Mouse (Mus musculus): ENCODE data around the gene Atf7.

Gene Atf7

DNA sequence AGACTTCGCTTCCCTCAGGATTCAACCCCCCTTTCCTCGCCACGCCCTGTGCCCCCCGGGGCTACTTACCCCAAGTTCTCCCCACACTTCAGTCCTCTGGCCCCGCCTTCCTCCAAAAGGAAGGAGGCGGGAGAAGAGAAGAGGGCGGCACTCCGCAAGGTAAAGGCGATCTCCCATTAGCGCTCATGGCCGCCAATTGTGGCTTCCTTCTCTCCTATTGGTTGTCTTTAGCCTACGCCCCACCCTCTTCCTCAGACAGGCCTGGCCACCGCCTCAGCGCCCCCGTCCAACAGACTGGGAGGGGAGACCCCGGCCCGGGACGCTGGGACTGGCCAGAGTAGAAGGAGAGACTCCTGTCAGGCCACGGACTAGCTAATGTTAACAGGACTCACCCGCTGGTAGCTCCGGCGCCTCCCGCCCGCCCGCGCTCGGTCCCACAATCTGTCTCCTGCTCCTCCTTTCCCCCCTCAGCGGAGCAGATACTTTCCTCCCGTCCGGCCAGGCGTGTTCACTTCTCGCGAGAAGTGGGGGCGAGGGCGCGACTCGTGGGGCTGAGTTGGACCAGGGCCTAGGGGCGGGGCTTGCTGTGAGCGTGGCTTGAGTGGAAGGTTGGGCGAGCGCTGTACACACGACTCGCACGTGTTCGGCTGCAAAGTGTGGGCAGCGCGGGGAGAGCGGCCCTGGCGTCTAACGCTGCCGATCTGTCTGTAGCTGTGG, at the start of gene Atf7, which contains the start of gene Gm28047:
Gene Atf7 (minus strand): TSS at position 495 of the 717 bp plus-strand sequence.
Gene Gm28047 (minus strand): TSS at position 98 of the 717 bp plus-strand sequence.
- POLR2A ChIA-PET, result interaction anchor here (0.6 to 3.3 kb wide), 34 partner anchors 8 to 300 kb away, joined by 3 to 36 read pairs (median 4); partner anchors contain the start of genes Atp5g2 (in 2 of the 4), Tarbp2 (in 2 of the 4), Hoxc13 (in 1 of the 4) and Map3k12 (in 1 of the 4)
- CTCF ChIA-PET, result interaction anchor here in 2 of 4 experiments (0.6 to 1.1 kb wide), 4 partner anchors 33 to 98 kb away, joined by 3 to 7 read pairs (median 3); no protein-coding TSS in a partner anchor

DNA sequence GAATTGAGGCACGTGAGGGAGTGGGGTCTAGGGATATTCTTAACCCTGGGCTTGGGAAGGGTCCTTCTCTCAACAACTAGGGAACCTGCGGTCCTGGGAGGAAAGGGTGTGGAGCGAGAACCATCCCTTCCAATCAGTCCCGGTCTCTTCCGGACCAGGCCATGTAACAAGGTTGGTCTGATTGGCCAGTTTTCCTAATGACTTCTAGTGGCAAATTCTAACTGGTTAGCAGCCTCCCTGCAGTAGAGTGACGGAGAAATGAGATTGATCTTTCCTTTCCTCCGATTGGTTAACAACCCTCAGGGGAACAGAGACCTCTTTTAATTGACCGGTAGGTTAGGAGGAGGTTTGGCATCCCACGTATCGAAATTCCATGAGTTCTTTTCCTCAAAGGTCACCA, 48.3 kb upstream of the Atf7 start:
- CTCF ChIA-PET, result interaction anchor here in 2 of 4 experiments (0.7 to 2.4 kb wide), 4 partner anchors 10 to 230 kb away, joined by 3 to 8 read pairs (median 4); no protein-coding TSS in a partner anchor
- POLR2A ChIA-PET, result interaction anchor here in 2 of 4 experiments (0.5 to 6.7 kb wide), 20 partner anchors 10 to 427 kb away, joined by 3 to 88 read pairs (median 5); partner anchors contain the start of genes Atf7 (in 1 of the 2), Calcoco1 (in 1 of the 2), Gm28047 (in 1 of the 2) and Pcbp2 (in 1 of the 2)

DNA sequence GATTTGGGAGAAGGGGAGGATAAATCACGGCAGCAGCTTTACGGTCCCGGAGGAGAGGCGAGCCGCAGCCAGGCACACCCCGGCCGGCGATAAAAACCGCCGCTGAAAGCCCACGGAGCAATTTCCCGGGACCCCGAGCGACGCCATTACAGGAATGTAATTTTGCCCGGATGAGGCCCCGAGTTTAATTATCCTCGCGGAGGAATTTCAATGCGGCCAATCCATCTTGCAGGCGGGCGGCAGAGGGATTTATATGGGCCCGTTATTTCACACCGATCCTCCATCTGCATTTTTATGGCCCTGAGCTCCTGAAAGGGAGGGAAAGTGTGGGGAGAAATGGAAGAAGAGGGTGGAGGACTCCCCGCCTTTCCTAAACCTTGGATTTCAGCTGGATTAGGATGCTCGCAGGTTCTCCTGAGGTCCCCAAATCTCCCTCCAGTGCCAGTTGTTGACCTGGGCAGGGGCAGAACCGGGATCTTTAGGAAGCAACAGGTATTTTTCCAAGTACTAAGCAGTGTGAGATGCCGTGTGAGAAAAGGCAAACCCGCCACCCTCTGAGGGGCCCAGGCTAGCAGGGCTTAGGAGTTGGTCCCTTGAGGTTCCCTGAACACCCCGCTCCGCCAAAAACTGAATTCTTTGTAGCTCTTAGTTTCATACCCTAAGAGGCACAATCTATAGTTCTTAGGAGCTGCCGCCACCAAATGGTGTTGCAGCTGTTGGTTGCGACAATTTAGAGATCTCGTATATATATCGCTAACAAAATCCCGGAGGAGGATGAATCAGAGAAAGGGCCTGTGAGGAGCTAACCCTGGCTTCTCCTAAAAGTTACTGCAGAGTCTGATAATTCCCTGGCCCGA, 47.2 kb upstream of the Atf7 start, which contains the start of gene Atp5g2:
Gene Atp5g2 (minus strand): TSS at position 138 of the 857 bp plus-strand sequence.
- POLR2A ChIA-PET, result interaction anchor here (0.6 to 6.7 kb wide), 53 partner anchors 11 to 1437 kb away, joined by 3 to 88 read pairs (median 5); partner anchors contain the start of genes Atf7 (in 2 of the 4), Calcoco1 (in 2 of the 4), Cbx5 (in 2 of the 4) and Pcbp2 (in 2 of the 4)
- CTCF ChIA-PET, result interaction anchor here (0.5 to 2.4 kb wide), 16 partner anchors 11 to 647 kb away, joined by 3 to 9 read pairs (median 4); no protein-coding TSS in a partner anchor

DNA sequence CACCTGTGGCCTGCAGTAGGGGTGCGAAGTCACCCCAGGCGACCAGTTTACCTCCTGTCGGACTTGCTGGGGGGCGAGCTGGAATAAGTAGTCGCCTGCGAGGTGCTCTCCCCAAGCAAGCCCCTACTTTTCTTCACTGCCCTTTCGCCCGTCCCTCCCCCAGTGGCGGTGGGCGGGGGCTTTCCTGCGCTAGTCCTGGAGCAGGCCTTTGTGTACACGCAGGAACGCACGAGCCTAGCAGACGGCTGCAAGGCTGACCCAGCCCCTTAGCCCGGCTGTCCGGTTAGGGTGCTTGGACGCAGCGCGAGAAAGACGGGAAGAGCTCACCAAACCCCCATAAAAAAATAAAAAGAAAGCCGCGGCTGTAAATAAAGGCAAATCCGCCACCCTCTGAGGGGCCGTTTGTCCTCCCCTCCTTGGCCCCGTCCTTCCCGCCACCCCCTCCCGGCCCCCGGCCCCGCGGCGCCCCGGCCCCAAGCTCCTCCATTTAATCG, 46.5 kb upstream of the Atf7 start:
- POLR2A ChIA-PET, result interaction anchor here (0.6 to 6.7 kb wide), 60 partner anchors 10 to 643 kb away, joined by 3 to 88 read pairs (median 5); partner anchors contain the start of genes Sp1 (in 3 of the 4), Atf7 (in 2 of the 4), Calcoco1 (in 2 of the 4) and Cbx5 (in 2 of the 4)

DNA sequence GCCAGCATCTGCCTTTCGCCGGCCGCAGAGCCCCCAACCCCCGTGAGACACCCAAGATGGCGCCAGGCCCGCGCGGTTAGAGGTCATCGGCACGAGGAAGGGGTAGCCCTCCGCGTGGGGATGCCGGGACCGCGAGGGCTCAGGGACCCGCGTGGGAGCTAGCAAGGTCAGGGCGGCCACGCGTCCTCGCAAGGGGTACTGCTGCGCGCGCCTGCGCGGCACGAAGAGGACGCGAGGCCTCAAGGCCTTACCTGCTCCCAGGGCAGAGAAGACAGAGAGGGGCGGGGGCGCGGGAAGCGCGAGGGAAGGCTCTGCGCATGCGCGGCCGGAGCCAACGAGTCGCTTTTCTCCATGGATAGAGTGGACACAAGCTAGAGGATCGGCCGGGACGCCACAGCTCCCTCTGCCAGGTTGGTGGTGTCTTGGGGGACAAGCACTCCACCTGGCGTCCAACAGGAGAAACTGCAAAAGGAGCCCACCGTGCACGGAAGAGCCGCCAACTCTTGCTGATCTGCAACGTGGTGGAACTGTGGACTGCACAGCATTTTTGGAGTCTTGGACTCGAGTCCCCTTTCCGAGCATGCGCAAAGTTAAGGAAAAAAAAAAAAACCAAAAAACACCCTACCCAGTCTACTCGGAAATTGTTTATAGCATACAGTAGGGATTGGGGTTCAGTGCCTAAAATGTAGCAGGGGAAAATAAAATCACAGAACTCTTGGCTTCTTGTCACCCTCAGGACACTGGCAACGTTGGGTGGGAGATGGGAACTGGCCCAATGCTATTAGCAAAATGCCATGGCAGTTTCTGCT, 45.7 kb upstream of the Atf7 start:
- CTCF ChIA-PET, result interaction anchor here (0.5 to 2.0 kb wide), 56 partner anchors 8 to 1233 kb away, joined by 3 to 9 read pairs (median 4); partner anchors contain the start of genes Tarbp2 (in 2 of the 4), Aaas (in 1 of the 4), Atf7 (in 1 of the 4) and Copz1 (in 1 of the 4)
- POLR2A ChIA-PET, result interaction anchor here (0.5 to 6.7 kb wide), 146 partner anchors 9 to 1627 kb away, joined by 3 to 88 read pairs (median 4); partner anchors contain the start of genes Atf7 (in 3 of the 4), Calcoco1 (in 3 of the 4), Pcbp2 (in 3 of the 4) and Sp1 (in 3 of the 4)

More for the DNA sequence above, 46.5 kb upstream of the Atf7 start:
- CTCF ChIA-PET, result interaction anchor here in 3 of 4 experiments (0.6 to 2.4 kb wide), 10 partner anchors 12 to 648 kb away, joined by 3 to 9 read pairs (median 4); no protein-coding TSS in a partner anchor

DNA sequence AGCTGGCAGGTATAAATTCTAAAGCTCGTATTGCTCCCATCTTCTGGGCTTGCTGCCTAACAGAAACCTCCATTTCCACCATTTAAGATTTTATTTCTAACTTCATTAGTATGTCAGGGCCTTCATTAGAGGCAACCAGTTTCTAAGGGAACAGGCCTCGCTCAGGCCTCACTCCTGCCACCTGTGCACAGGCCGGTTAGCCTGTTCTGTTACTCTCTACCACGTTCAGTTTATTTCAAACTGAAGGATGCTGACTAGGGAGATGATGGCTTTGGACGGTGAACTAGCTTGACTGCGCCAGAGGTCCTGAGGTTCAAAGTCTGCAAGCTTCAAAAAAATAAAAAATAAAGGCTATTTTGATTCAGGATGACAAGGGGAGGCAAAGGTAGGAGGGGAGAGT, 45.0 kb upstream of the Atf7 start:
- CTCF ChIA-PET, result interaction anchor here (0.5 to 1.5 kb wide), 45 partner anchors 8 to 686 kb away, joined by 3 to 9 read pairs (median 4); partner anchors contain the start of genes Tarbp2 (in 2 of the 4), Aaas (in 1 of the 4), Atf7 (in 1 of the 4) and Copz1 (in 1 of the 4)
- POLR2A ChIA-PET, result interaction anchor here (0.5 to 6.7 kb wide), 100 partner anchors 8 to 803 kb away, joined by 3 to 88 read pairs (median 4); partner anchors contain the start of genes Atf7 (in 3 of the 4), Calcoco1 (in 3 of the 4), Pcbp2 (in 3 of the 4) and Sp1 (in 3 of the 4)

DNA sequence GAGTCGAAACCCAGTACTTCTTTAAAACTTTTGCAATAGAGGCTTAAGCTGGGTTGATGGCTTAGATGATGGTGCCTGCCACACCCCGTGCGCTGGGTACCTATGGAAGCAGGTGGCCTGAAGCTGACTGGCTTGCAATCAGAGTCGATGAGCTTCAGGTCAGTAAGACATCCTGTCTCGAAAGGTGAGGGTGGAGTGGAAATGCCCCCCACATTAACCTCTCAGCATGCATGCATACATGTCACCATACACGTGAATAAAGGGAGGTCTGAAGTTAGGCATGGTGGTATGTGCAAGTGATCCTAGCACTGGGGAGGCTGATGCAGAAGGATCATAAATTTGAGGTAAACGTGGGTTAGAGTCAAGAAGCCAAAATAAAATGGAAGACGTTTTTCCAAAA, 44.3 kb upstream of the Atf7 start:
- ChIA-PET CTCF (interaction anchor here in 1 of 4 experiments (0.6 kb wide), 1 partner anchor 153 kb away, joined by 3 read pairs; no protein-coding TSS in a partner anchor), POLR2A (interaction anchor here (0.6 to 6.7 kb wide), 39 partner anchors 9 to 639 kb away, joined by 3 to 88 read pairs (median 7); partner anchors contain the start of genes Atf7 (in 2 of the 4), Calcoco1 (in 2 of the 4), Gm28047 (in 2 of the 4) and Pcbp2 (in 2 of the 4))

DNA sequence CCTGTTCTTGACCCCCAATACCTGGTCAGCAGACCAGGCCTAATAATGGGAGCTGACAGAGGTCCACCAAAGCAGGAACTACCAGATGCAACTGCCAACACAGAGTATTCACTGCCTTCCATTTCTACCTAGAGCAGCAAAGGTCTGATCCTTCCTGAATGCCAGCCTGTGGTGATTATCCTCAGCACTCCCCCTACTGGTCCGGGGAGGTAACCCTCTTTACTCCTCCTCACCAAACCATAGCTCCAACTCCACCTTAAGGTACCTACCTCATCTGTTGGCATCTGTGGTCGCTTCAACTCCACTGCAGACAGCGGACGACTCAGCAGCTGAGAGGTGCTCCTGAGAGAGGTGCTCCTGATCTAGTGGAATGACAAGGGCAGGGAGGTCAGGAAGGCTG, 40.2 kb upstream of the Atf7 start:
- ChIA-PET POLR2A (interaction anchor here in 3 of 4 experiments (0.6 to 1.7 kb wide), 7 partner anchors 8 to 527 kb away, joined by 3 to 8 read pairs (median 4); partner anchors contain the start of gene Atf7 (in 1 of the 3)), CTCF (interaction anchor here (0.5 to 1.6 kb wide), 13 partner anchors 8 to 607 kb away, joined by 3 to 4 read pairs (median 3); partner anchors contain the start of genes Aaas (in 1 of the 4), Calcoco1 (in 1 of the 4), Copz1 (in 1 of the 4) and Tarbp2 (in 1 of the 4))

DNA sequence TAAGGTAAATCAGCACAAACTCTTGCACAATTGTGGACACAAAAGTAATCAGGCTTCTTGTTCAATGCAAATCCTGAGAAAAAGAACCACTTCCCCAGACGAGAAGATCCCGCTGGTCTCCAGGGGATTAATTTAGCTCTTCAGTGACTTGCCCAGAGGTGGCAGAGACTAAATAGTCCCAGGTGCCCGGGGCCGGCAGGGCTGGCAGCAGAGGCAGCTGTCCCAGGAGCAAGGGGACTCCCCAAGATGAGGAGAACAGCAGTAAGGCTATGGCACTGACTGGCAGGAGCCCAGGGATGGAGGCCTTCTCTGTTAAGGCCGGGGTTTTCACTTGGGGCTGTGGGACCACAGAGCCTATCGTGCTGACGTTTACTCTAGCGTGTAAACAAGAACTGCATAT, 38.6 kb upstream of the Atf7 start:
- POLR2A ChIA-PET, result interaction anchor here in 1 of 4 experiments (0.6 to 5.7 kb wide), 7 partner anchors 7 to 379 kb away, joined by 3 to 66 read pairs (median 3); partner anchors contain the start of genes Atf7, Atp5g2 and Calcoco1
- CTCF ChIA-PET, result interaction anchor here in 2 of 4 experiments (0.6 to 0.8 kb wide), 2 partner anchors 139 to 1523 kb away, joined by 3 to 9 read pairs; partner anchors contain the start of gene Npff (in 1 of the 2)

DNA sequence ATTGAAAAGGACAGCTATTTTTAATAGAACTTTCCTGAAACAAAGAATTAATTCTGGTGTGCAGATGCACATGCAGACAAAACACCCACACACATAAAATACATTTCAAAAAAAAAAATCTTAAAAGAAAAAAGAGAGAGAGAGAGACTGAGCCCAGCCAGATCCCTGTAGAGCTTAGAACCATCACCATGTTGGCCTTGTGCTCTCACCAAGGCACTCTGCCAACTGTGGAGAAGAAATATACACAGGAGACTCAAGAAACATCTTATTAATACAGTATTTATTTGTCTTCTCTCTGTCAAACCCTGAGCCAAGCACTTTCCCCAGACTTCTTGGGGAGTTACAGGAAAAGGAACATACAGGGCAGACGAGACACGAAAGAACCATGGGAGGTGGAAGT, 37.3 kb upstream of the Atf7 start:
- POLR2A ChIA-PET, result interaction anchor here in 3 of 4 experiments (0.6 to 5.7 kb wide), 8 partner anchors 8 to 146 kb away, joined by 3 to 66 read pairs (median 4); partner anchors contain the start of genes Atp5g2 (in 2 of the 3), Map3k12 (in 1 of the 3) and Tarbp2 (in 1 of the 3)
- CTCF ChIA-PET, result interaction anchor here in 1 of 4 experiments (0.7 kb wide), 1 partner anchor 8 kb away, joined by 3 read pairs; no protein-coding TSS in a partner anchor

DNA sequence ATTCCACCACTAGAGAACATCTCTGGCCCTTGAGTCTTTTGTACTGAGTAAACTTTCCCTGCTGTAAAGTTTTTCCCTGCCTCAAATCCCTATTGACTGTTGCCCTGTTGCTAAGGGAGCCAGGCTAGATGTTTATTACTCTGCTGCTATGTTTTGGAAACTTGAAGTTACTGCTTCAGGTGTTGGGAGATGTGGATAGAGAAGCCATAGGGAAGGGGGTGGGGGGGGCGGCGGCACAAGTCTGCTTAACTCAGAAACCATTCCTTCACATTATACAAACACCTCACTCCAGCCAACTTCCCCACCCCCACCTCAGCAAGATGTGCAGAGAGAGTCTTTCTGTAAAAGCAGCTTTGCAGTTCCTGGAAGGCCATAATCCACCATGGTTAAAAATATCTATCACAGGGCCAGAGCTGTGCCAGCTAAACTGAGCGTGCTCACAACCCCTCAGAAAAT, 32.7 kb upstream of the Atf7 start:
- CTCF ChIA-PET, result interaction anchor here in 3 of 4 experiments (0.6 to 0.7 kb wide), 6 partner anchors 8 to 1388 kb away, joined by 3 to 8 read pairs (median 4); partner anchors contain the start of gene Atf7 (in 1 of the 3)
- POLR2A ChIA-PET, result interaction anchor here (0.6 to 5.7 kb wide), 15 partner anchors 7 to 1863 kb away, joined by 3 to 66 read pairs (median 4); partner anchors contain the start of gene Atp5g2 (in 1 of the 4)

DNA sequence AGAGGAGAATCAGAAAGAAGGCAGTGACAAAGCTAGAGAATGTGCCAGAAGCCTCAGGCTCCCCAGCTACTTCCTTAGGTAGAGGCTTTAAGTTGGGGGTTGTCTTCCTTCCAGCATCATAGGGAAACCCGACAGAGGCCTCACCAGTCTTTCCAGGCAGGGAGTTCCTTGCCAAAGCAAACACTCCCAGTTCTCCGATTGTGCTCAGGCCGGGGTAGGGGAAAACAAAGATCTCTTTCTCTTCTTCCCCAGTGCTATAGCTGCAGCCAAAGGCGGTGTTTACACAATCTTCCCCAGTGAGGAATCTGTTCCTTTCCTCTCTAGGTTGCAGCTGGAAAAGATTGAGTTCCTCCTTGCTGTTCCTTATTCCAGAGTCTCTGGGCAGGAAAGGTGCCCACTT, 31.4 kb upstream of the Atf7 start:
- CTCF ChIA-PET, result interaction anchor here in 3 of 4 experiments (1.0 to 1.5 kb wide), 3 partner anchors 8 to 9 kb away, joined by 3 to 4 read pairs (median 3); no protein-coding TSS in a partner anchor
- POLR2A ChIA-PET, result interaction anchor here in 3 of 4 experiments (0.7 to 2.2 kb wide), 10 partner anchors 9 to 39 kb away, joined by 3 to 29 read pairs (median 7); partner anchors contain the start of gene Atp5g2 (in 2 of the 3)

DNA sequence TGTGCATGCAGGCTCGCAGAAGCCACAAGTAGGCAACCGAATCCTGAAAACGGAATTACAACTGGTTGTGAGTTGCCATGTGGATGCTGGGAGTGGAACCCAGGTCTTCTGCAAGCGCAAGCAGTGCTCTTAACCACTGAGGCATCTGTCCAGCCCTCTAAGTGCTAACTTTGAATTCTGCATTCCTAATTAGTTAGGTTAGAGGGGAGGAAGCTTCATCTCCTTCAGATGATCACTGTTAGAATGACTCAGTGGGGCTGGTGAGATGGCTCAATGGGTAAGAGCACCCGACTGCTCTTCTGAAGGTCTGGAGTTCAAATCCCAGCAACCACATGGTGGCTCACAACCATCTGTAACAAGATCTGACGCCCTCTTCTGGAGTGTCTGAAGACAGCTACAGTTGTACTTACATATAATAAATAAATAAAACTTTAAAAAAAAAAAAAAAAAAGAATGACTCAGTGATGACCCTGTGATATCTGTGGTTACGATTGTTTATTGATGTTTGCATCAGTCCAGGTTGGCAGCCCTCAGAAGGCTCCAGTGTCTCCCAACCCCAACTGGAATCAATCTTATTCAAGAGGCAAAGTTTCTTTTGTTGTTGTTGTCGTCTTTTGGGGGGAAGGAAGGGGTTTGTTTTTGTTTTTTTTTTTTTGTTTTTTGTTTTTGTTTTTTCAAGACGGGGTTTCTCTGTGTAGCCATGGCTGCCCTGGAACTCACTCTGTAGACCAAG, 26.8 kb upstream of the Atf7 start:
- CTCF ChIA-PET, result interaction anchor here in 3 of 4 experiments (0.6 to 1.2 kb wide), 6 partner anchors 19 to 134 kb away, joined by 3 to 10 read pairs (median 3); no protein-coding TSS in a partner anchor
- POLR2A ChIA-PET, result interaction anchor here in 3 of 4 experiments (0.6 to 1.9 kb wide), 9 partner anchors 10 to 281 kb away, joined by 3 to 7 read pairs (median 4); partner anchors contain the start of gene Atp5g2 (in 1 of the 3)

DNA sequence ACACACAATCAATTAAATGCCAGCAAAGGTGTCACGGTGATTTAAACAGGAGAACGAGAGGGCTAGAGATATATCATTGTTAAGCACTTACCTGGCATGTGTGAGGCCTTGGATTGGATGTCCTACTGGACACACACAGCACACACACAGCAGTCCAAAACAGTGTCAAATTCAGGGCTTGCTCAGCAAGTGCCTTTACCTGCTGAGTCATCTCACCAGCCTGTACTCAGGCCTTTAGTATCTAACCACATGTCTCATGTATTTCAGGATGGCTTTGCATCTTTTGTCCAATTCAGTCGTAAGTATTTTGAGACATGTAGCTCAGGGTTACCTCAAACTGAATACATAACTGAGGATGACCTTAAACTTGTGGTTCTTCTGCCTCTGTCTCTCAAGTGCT, 25.8 kb upstream of the Atf7 start:
- CTCF ChIA-PET, result no interaction called here
- POLR2A ChIA-PET, result interaction anchor here in 2 of 4 experiments (0.9 to 1.7 kb wide), 4 partner anchors 14 to 21 kb away, joined by 4 to 6 read pairs (median 4); partner anchors contain the start of gene Atp5g2 (in 1 of the 2)

Measured in embryonic stem cell, embryonic (primary cell).